Mouse (Mus musculus) liver, postnatal 0 days (tissue): ENCODE results near the gene Atp5b. TPM values are rescaled to one million over a fixed set of nuclear protein-coding genes. Genes with fewer than 3 reads are reported as not detected.
"Not testable (repeated sequence)": the region's sequence is repeated elsewhere in the genome, so short reads cannot be mapped to it uniquely, and the experiment has no call there.

Experiments used
- ATAC-seq: fragments of 200-750 bp; cut with Nextera tagmentation; 2 replicates; pipeline ENCODE4 v1.8.0; 2017; ENCODE audit warnings: mild to moderate bottlenecking, moderate library complexity
- DNase-seq: peaks from one replicate; pipeline ENCODE4 v3.0.0-alpha.2; 2016
- H3K27ac ChIP-seq: fragments of 300-500 bp; sonication (generic); 2 replicates; pipeline ENCODE4 v1.5.1; 2014; ENCODE audit warnings: antibody characterized with exemption, moderate library complexity, mild to moderate bottlenecking, low read depth
- H3K27me3 ChIP-seq: fragments of 300-500 bp; sonication (generic); 2 replicates; pipeline ENCODE4 v1.6.1; 2014; ENCODE audit warnings: low read length, control low read depth, mixed read lengths; ENCODE audit not compliant: insufficient read depth
- H3K36me3 ChIP-seq: fragments of 300-500 bp; sonication (generic); replicated peaks from 2 replicates; pipeline ENCODE4 v1.6.1; 2014; ENCODE audit warnings: mild to moderate bottlenecking, control low read depth, low read length, moderate library complexity, mixed read lengths; ENCODE audit not compliant: insufficient read depth
- H3K4me1 ChIP-seq: fragments of 300-500 bp; sonication (generic); 2 replicates; pipeline ENCODE4 v1.6.1; 2014; ENCODE audit warnings: antibody characterized with exemption, mild to moderate bottlenecking, control low read depth; ENCODE audit not compliant: insufficient read depth
- H3K4me2 ChIP-seq: fragments of 300-500 bp; sonication (generic); 2 replicates; pipeline ENCODE4 v1.6.1; 2014; ENCODE audit warnings: low read depth, mild to moderate bottlenecking, low read length, moderate library complexity, mixed read lengths
- H3K4me3 ChIP-seq: fragments of 300-500 bp; sonication (generic); 2 replicates; pipeline ENCODE4 v1.5.1; 2014; ENCODE audit warnings: low read depth, low read length
- H3K9ac ChIP-seq: fragments of 300-500 bp; sonication (generic); replicated peaks from 2 replicates; pipeline ENCODE4 v1.6.1; 2014; ENCODE audit warnings: mild to moderate bottlenecking, moderate library complexity
- H3K9me3 ChIP-seq: fragments of 300-500 bp; sonication (generic); 2 replicates; pipeline ENCODE4 v1.6.1; 2016; ENCODE audit warnings: mild to moderate bottlenecking, control low read depth, low read length, mixed read lengths
- CTCF ChIP-seq: sonication (generic); IDR thresholded peaks from 2 replicates; pipeline ENCODE4 v1.5.1; 2016; ENCODE audit warnings: antibody characterized with exemption, low read depth
- EP300 ChIP-seq: IDR thresholded peaks from 2 replicates; pipeline ENCODE4 v1.6.1; 2016; ENCODE audit warnings: antibody characterized with exemption, low read depth, mild to moderate bottlenecking
- WGBS: fragments of 180-500 bp; shearing (Covaris S2); extraction: QIAGEN DNeasy Blood & Tissue Kit; methylation state at CpG from one replicate; pipeline ENCODE4 v1.1.7; 2014; ENCODE audit not compliant: insufficient replicate concordance; 5-methylcytosine and 5-hydroxymethylcytosine counted together
- polyA plus RNA-seq: library from polyadenylated mRNA; unstranded; fragments of >200 nt; fragmentation: Nextera tagmentation; extraction: Ambion mirVana; gene quantifications from 2 replicates; pipeline ENCODE4 v1.2.1, GENCODE M21; 2015

The Atp5b gene
- polyA plus RNA-seq, 1 experiment from 2014 or later: 1,865 TPM

DNA sequence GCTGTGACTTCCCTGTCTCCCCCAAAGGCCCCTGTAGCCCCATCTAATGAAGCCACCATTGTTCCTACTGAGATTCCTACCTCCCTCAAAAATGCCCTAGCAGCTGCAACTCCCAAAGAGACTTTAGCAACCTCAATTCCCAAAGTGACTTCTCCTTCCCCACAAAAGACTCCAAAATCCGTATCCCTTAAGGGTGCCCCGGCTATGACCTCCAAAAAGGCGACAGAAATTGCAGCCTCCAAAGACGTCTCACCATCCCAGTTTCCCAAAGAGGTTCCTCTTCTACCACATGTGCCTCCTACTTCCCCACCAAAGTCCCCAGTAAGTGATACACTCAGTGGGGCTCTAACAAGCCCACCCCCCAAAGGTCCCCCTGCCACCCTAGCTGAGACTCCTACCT, 41.4 kb upstream of the Atp5b start:
- ATAC-seq: no peak
- peaks cover 73% of the 10 kb centered on the region for H3K36me3 ChIP-seq
- no peaks in the 10 kb centered on the region for H3K9me3 ChIP-seq
- no peak overlapping the region for H3K4me2 ChIP-seq
- no peak overlapping the region for H3K27ac ChIP-seq
- no peak for DNase-seq
- H3K9ac ChIP-seq: no peak overlapping the region
- TF ChIP-seq EP300 (no peak), CTCF (no peak)
- H3K27me3 ChIP-seq: no peaks in the 10 kb centered on the region
- peaks cover 33% of the 10 kb centered on the region for H3K4me1 ChIP-seq
- 74% methylated on average over 4 of the region's 4 CpGs for WGBS
- H3K4me3 ChIP-seq: no peak overlapping the region

DNA sequence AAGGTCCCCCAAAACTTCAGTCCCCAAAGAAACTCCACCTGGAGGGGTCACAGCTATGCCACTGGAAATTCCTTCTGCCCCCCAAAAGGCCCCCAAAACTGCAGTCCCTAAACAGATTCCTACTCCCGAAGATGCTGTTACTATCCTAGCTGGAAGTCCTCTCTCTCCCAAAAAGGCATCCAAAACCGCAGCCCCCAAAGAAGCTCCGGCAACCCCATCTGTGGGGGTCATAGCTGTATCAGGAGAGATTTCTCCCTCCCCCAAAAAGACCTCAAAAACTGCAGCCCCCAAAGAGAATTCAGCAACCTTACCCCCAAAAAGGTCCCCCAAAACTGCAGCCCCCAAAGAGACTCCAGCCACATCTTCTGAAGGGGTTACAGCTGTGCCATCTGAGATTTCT, 40.6 kb upstream of the Atp5b start:
- H3K27me3 ChIP-seq: no peaks in the 10 kb centered on the region
- DNase-seq: no peak
- no peak for ATAC-seq
- no peak overlapping the region for H3K9ac ChIP-seq
- H3K9me3 ChIP-seq: no peaks in the 10 kb centered on the region
- H3K27ac ChIP-seq: no peak overlapping the region
- WGBS: 90% methylated on average over 3 of the region's 3 CpGs
- H3K4me1 ChIP-seq: peaks cover 24% of the 10 kb centered on the region
- H3K4me3 ChIP-seq: no peak overlapping the region
- no peak for TF ChIP-seq CTCF
- no peak for TF ChIP-seq EP300
- H3K4me2 ChIP-seq: no peak overlapping the region
- peaks cover 77% of the 10 kb centered on the region for H3K36me3 ChIP-seq

DNA sequence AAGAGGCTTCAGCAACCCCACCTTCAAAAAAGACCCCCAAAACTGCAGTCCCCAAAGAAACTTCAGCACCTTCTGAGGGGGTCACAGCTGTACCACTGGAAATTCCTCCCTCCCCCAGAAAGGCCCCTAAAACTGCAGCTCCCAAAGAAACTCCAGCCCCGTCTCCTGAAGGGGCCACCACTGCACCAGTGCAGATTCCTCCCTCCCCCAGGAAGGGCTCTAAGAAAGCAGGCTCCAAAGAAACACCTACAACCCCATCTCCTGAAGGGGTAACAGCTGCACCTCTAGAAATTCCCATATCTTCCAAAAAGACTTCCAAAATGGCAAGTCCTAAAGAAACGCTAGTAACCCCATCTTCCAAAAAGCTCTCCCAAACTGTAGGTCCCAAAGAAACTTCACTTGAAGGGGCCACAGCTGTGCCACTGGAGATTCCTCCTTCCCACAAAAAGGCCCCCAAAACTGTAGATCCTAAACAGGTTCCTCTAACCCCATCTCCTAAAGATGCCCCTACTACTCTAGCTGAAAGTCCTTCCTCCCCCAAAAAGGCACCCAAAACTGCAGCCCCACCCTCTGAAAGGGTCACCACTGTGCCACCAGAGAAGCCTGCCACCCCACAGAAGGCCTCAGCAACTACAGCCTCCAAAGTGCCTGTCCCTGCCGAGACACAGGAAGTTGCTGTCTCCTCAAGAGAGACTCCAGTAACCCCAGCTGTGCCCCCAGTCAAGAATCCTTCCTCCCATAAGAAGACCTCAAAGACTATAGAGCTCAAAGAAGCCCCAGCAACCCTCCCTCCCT, 39.8 kb upstream of the Atp5b start:
- no peaks in the 10 kb centered on the region for H3K9me3 ChIP-seq
- H3K4me3 ChIP-seq: no peak overlapping the region
- TF ChIP-seq EP300 (no peak), CTCF (no peak)
- H3K27ac ChIP-seq: no peak overlapping the region
- H3K4me2 ChIP-seq: no peak overlapping the region
- H3K4me1 ChIP-seq: peaks cover 22% of the 10 kb centered on the region
- no peak for ATAC-seq
- WGBS: 65% methylated on average over 3 of the region's 3 CpGs
- no peak for DNase-seq
- no peaks in the 10 kb centered on the region for H3K27me3 ChIP-seq
- peaks cover 81% of the 10 kb centered on the region for H3K36me3 ChIP-seq
- no peak overlapping the region for H3K9ac ChIP-seq

DNA sequence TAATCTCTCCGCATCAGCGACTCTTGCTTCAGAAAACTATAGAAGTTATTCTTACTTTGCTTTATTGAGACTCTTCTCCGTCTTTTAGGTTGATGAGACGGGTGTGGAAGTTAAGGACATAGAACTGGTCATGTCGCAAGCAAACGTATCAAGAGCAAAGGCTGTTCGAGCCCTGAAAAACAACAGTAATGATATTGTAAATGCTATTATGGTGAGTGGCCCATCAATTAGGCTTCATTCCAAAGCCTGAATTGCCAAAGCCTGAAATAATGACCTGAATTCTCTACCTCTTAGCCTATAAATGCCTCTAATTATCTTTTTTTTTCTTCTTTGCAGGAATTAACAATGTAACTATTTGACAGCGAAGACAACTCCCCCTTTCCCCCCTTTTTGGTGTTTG, 34.9 kb upstream of the Atp5b start:
- no peak overlapping the region for H3K4me3 ChIP-seq
- H3K9ac ChIP-seq: no peak overlapping the region
- peaks cover 3% of the 10 kb centered on the region; the same call in 1 of the 2 replicates for H3K4me1 ChIP-seq
- peaks cover 62% of the 10 kb centered on the region for H3K36me3 ChIP-seq
- no peak overlapping the region for H3K4me2 ChIP-seq
- TF ChIP-seq EP300 (no peak), CTCF (no peak)
- DNase-seq: no peak
- ATAC-seq: no peak
- H3K27ac ChIP-seq: no peak overlapping the region
- WGBS: 94% methylated on average over 8 of the region's 8 CpGs
- no peaks in the 10 kb centered on the region for H3K9me3 ChIP-seq
- no peaks in the 10 kb centered on the region for H3K27me3 ChIP-seq

DNA sequence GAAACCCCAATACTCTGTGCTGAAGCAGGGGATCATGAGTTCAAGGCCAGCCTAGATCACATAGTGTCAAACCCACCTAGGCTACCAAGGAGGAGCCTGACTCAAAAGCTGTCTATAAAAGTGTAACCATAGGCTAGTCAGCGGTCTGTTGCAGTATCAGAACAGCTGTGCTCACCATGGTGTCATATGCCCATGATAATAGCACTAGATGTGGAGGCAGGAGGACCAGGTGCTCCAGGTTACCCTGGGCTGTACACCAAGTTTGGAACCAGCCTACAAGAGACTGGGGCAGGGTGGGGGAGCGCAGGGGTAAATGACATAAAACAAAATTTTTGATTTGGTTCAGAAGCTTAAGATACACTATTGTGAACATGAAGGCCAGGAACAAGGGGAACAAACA, 33.3 kb upstream of the Atp5b start:
- peaks cover 47% of the 10 kb centered on the region for H3K36me3 ChIP-seq
- DNase-seq (no peak), ATAC-seq (peak; percentile 8; the same call in 1 of the 2 replicates)
- no peaks in the 10 kb centered on the region for H3K9me3 ChIP-seq
- H3K27ac ChIP-seq: no peak overlapping the region
- no peak overlapping the region for H3K9ac ChIP-seq
- H3K4me3 ChIP-seq: no peak overlapping the region
- H3K27me3 ChIP-seq: no peaks in the 10 kb centered on the region
- no peak overlapping the region for H3K4me2 ChIP-seq
- peaks cover 2% of the 10 kb centered on the region; the same call in 1 of the 2 replicates for H3K4me1 ChIP-seq
- 93% methylated on average over 2 of the region's 2 CpGs for WGBS
- TF ChIP-seq EP300: no peak

DNA sequence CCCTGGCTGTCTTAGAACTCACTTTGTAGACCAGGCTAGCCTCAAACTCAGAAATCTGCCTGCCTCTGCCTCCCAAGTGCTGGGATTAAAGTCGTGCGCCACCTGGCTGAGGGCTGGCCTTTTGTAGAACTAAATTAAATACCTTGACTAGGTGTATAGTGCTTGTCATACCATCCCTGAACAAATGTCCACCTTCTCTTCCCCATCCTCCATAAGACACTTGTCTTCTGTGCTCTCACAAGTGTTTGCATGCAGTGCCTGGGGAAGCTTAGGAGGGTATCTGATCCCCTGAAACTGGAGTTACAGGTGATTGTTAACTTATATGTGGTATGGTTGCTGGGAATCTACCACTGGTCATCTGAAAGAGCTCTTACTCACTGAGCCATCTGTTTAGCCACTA, 32.7 kb upstream of the Atp5b start:
- WGBS: 87% methylated on average over 2 of the region's 2 CpGs
- Histone ChIP-seq H3K27ac (no peak overlapping the region), H3K9ac (no peak overlapping the region), H3K36me3 (peaks cover 42% of the 10 kb centered on the region), H3K4me3 (no peak overlapping the region), H3K4me2 (no peak overlapping the region), H3K4me1 (no peaks in the 10 kb centered on the region), H3K27me3 (no peaks in the 10 kb centered on the region), H3K9me3 (no peaks in the 10 kb centered on the region)
- no peak for ATAC-seq
- TF ChIP-seq EP300 (no peak), CTCF (no peak)
- no peak for DNase-seq

DNA sequence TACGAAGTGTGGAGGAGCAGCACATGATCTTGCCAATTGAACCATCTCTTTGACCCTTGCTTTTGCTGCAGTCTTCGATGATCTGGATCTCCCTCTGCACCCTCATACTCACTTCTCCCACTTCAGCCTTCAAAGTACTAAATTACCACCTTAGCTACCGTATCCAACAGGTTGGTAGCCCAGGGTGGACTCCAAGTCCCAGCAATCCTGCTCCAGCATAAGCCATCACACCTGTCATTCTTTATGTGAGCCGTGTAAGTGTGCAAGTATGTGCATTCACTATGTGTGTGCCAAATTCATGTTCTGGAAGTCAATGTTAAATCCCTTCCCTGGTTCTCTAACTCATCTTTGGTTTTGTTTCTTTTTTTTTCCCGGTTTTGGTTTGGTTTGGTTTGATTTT, 31.5 kb upstream of the Atp5b start:
- ATAC-seq (no peak), DNase-seq (no peak)
- Histone ChIP-seq H3K36me3 (peaks cover 31% of the 10 kb centered on the region), H3K9ac (no peak overlapping the region), H3K27ac (no peak overlapping the region), H3K4me1 (no peaks in the 10 kb centered on the region), H3K4me3 (no peak overlapping the region), H3K9me3 (no peaks in the 10 kb centered on the region), H3K4me2 (no peak overlapping the region), H3K27me3 (no peaks in the 10 kb centered on the region)
- no peak for TF ChIP-seq CTCF
- no peak for TF ChIP-seq EP300
- 93% methylated on average over 5 of the region's 5 CpGs for WGBS

DNA sequence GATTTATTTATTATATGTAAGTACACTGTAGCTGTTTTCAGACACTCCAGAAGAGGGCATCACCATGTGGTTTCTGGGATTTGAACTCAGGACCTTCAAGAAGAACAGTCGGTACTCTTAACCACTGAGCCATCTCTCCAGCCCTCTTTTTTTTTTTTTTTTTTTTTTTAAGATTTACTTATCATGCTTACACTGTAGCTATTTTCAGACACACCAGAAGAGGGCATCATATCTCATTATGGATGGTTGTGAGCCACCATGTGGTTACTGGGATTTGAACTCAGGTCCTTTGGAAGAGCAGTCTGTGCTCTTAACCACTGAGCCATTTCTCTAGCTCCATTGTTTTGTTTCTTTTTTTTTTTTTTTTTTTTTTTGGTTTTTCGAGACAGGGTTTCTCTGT, 30.9 kb upstream of the Atp5b start:
- not testable (repeated sequence) for H3K4me1 ChIP-seq, ATAC-seq, H3K27me3 ChIP-seq, DNase-seq, H3K9ac ChIP-seq, H3K27ac ChIP-seq, H3K4me3 ChIP-seq, H3K4me2 ChIP-seq, H3K9me3 ChIP-seq
- WGBS: 88% methylated on average over 1 of the region's 2 CpGs
- peaks cover 28% of the 10 kb centered on the region for H3K36me3 ChIP-seq
